Mouse (Mus musculus) CH12.LX (cell line): ENCODE data around the gene Otx2.

ENCODE experiments used
- CTCF ChIP-seq, 2 experiments: IDR thresholded peaks in 1 of 2; conservative IDR thresholded peaks in 1 of 2; 2 replicates each; pipeline ENCODE4 v1.5.1; 2011 to 2012; ENCODE audit warnings: low read depth in 2 of 2, low read length in 2 of 2, improper control_type of control experiment in 1 of 2, inconsistent platforms in 1 of 2, mild to moderate bottlenecking in 1 of 2, moderate library complexity in 1 of 2
- ELF1 ChIP-seq: IDR thresholded peaks from 2 replicates; pipeline ENCODE4 v1.6.1; 2014; ENCODE audit warnings: low read depth, mild to moderate bottlenecking, inconsistent platforms, low read length, improper control_type of control experiment
- EP300 ChIP-seq: IDR thresholded peaks from 2 replicates; pipeline ENCODE4 v1.6.1; 2011; ENCODE audit warnings: low read length, improper control_type of control experiment
- MEF2A ChIP-seq: IDR thresholded peaks from 2 replicates; pipeline ENCODE4 v1.6.1; 2014; ENCODE audit warnings: low read depth, mild to moderate bottlenecking, inconsistent platforms, low read length, improper control_type of control experiment, borderline replicate concordance
- POLR2A ChIP-seq: IDR thresholded peaks from 2 replicates; pipeline ENCODE4 v1.6.1; 2011; ENCODE audit warnings: low read depth, mild to moderate bottlenecking, improper control_type of control experiment, low read length

DNA sequence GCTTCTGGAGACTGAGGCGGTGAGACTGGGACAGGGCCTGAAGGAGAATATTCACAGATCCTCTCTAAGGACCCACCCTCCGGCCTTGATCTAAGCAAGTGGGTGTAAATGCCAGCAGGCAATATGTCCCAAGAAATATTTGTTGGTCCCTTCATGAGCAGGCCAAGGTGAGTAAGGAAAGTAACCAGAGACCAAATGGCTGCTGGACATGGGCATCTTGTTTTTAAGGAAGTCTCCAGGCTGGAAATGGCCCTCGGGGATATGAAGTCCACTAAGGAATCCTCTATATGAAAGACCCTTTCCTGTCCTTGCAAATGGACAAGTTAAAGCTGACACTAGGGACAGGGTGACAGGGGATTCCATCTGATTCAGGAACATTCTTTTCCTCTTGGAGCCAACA, 20.5 kb downstream of the Otx2 start:
- TF ChIP-seq EP300 = no peak
- no peak for TF ChIP-seq MEF2A
- TF ChIP-seq CTCF (conservative IDR thresholded peaks at IDR 0.05 in 1 of 2, IDR thresholded peaks at IDR 0.05 in 1 of 2; ENCODE audit: low read depth in 2 of 2, low read length in 2 of 2) = no peak
- no peak for TF ChIP-seq ELF1
- TF ChIP-seq POLR2A = no peak
